Mouse (Mus musculus): ENCODE data around the gene Zfp459. TPM values are rescaled to one million over a fixed set of nuclear protein-coding genes. Genes with fewer than 3 reads are reported as not detected.

The Zfp459 gene
- polyA plus RNA-seq, 1 experiment from 2014 or later: 2.4 TPM

DNA sequence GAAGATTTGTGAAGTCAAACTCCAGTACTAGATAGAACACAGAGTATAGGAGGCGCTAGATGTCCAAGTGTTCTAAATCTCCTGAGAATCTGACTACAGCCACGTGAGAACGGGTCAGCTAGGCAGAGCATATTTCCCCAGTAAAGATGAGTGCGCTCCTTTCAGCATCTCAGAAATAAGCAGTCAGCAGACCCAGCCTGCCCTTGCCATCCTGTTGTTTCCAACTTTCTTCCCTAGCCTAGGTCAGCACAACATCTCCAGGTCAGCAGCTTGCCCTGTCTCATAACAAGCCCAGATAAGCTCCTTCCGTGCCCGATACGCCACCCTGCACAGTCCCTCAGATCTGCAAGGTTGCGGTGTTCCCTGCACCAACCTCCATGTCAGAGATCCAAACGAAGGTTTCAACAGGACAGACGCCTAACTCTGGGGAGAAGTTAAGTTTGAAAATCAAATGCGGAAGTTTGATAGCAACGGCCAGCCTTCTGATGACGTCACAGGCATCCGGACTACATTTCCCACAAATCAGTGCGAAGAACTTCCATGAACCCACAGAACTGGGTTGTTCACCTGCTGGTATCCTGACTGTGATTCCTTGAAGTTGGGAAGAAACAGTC lies 61.0 kb downstream of the Zfp459 start, which contains the start of the genes Gm28044 and Zfp953:
Gm28044 (minus strand) TSS at position 406 of the 614 bp plus-strand sequence.
Zfp953 (minus strand) TSS at position 475 of the 614 bp plus-strand sequence.
- ATAC-seq (replicated peaks; ENCODE audit: low FRiP score, low TSS enrichment, low read depth): peak; percentile 94
- peak within 1 kb of the TSS; percentile 67; the same call in 1 of the 2 replicates for H3K27ac ChIP-seq (ENCODE audit: low read depth)
- WGBS: under 1% methylated on average over 15 of the region's 15 CpGs

More for the DNA sequence above, 61.0 kb downstream of the Zfp459 start, which contains the start of the genes Gm28044 and Zfp953:
- Histone ChIP-seq H3K4me1 (replicated peaks; ENCODE audit: control insufficient read depth, insufficient read depth, low read length) (peaks cover 6% of the 10 kb centered on the region; the same call in 1 of the 2 replicates), H3K4me2 (ENCODE audit: low read length) (peak within 1 kb of the TSS; percentile 53), H3K27me3 (replicated peaks; ENCODE audit: control insufficient read depth, insufficient read depth, low read length) (no peaks in the 10 kb centered on the region), H3K36me3 (ENCODE audit: control insufficient read depth, insufficient read depth, low read length) (no peaks in the 10 kb centered on the region), H3K9me3 (ENCODE audit: control insufficient read depth, low read length) (no peaks in the 10 kb centered on the region), H3K4me3 (ENCODE audit: low read depth, low read length) (peak within 1 kb of the TSS; percentile 99), H3K9ac (ENCODE audit: low read length) (peak within 1 kb of the TSS; percentile 69)
- peak; percentile 97 for DNase-seq (ENCODE audit: low spot score)

Other genes with a start within 250 kb of the Zfp459 start
- gene Rsl1, start 248.2 kb downstream of the Zfp459 start, polyA plus RNA-seq (2014; fragmentation: Nextera tagmentation; extraction: Ambion mirVana): 5.3 and 5.6 TPM in 2 replicates
- gene Zfp455, start 226.9 kb downstream of the Zfp459 start, polyA plus RNA-seq (2014; fragmentation: Nextera tagmentation; extraction: Ambion mirVana): 1.4 and 1.7 TPM in 2 replicates
- gene Zfp458, start 143.0 kb downstream of the Zfp459 start, polyA plus RNA-seq (2014; fragmentation: Nextera tagmentation; extraction: Ambion mirVana): 1.9 and 2.6 TPM in 2 replicates
- gene Zfp457, start 114.9 kb downstream of the Zfp459 start, polyA plus RNA-seq (2014; fragmentation: Nextera tagmentation; extraction: Ambion mirVana): 0.70 and 0.90 TPM in 2 replicates
- 2.9 and 3.5 TPM in 2 replicates for gene Zfp595, start 88.8 kb downstream of the Zfp459 start, polyA plus RNA-seq (2014; fragmentation: Nextera tagmentation; extraction: Ambion mirVana)
- not detected in 2 replicates for gene Gm28044, start 60.9 kb downstream of the Zfp459 start, polyA plus RNA-seq (2014; fragmentation: Nextera tagmentation; extraction: Ambion mirVana)
- 1.0 and 1.8 TPM in 2 replicates for gene Zfp953, start 60.8 kb downstream of the Zfp459 start, polyA plus RNA-seq (2014; fragmentation: Nextera tagmentation; extraction: Ambion mirVana)
- 0.34 and 0.54 TPM in 2 replicates for gene Gm28041, start 45.7 kb downstream of the Zfp459 start, polyA plus RNA-seq (2014; fragmentation: Nextera tagmentation; extraction: Ambion mirVana)
- 1.9 and 2.0 TPM in 2 replicates for gene Zfp456, start 45.6 kb downstream of the Zfp459 start, polyA plus RNA-seq (2014; fragmentation: Nextera tagmentation; extraction: Ambion mirVana)
- gene Zfp429, start 21.6 kb downstream of the Zfp459 start, polyA plus RNA-seq (2014; fragmentation: Nextera tagmentation; extraction: Ambion mirVana): 6.8 and 7.2 TPM in 2 replicates
- gene Zfp874a, start 30.2 kb upstream of the Zfp459 start, polyA plus RNA-seq (2014; fragmentation: Nextera tagmentation; extraction: Ambion mirVana): 8.8 and 9.0 TPM in 2 replicates
- 1.9 and 2.0 TPM in 2 replicates for gene Zfp874b, start 62.8 kb upstream of the Zfp459 start, polyA plus RNA-seq (2014; fragmentation: Nextera tagmentation; extraction: Ambion mirVana)
- 10.1 and 13.0 TPM in 2 replicates for gene Zfp58, start 79.1 kb upstream of the Zfp459 start, polyA plus RNA-seq (2014; fragmentation: Nextera tagmentation; extraction: Ambion mirVana)
- not detected in 2 replicates for gene Gm26965, start 104.7 kb upstream of the Zfp459 start, polyA plus RNA-seq (2014; fragmentation: Nextera tagmentation; extraction: Ambion mirVana)
- gene Zfp87, start 104.8 kb upstream of the Zfp459 start, polyA plus RNA-seq (2014; fragmentation: Nextera tagmentation; extraction: Ambion mirVana): 22.7 and 23.7 TPM in 2 replicates
- 14.1 and 15.9 TPM in 2 replicates for gene Zfp748, start 132.4 kb upstream of the Zfp459 start, polyA plus RNA-seq (2014; fragmentation: Nextera tagmentation; extraction: Ambion mirVana)
- gene Zfp729b, start 188.3 kb upstream of the Zfp459 start, polyA plus RNA-seq (2014; fragmentation: Nextera tagmentation; extraction: Ambion mirVana): 4.7 and 4.8 TPM in 2 replicates
- not detected in 2 replicates for gene Gm49345, start 216.4 kb upstream of the Zfp459 start, polyA plus RNA-seq (2014; fragmentation: Nextera tagmentation; extraction: Ambion mirVana)
- gene Zfp729a, start 216.4 kb upstream of the Zfp459 start, polyA plus RNA-seq (2014; fragmentation: Nextera tagmentation; extraction: Ambion mirVana): 3.6 and 5.0 TPM in 2 replicates

All from intestine, embryonic 14.5 days (tissue).